Mouse (Mus musculus) myocyte (in vitro differentiated cells): Measurements from ENCODE around the gene Six5. TPM values are rescaled to one million over a fixed set of nuclear protein-coding genes. Genes with fewer than 3 reads are reported as not detected.
A peak's percentile ranks its signal among the peaks of the same experiment; 100 is the strongest.

ENCODE experiments used
- H3K27me3 ChIP-seq: one replicate; pipeline ENCODE4 v1.6.1; 2011; ENCODE audit not compliant: control insufficient read depth, insufficient read depth, insufficient read length
- H3K36me3 ChIP-seq: one replicate; pipeline ENCODE4 v1.6.1; 2011; ENCODE audit not compliant: control insufficient read depth, insufficient read depth
- H3K4me2 ChIP-seq: one replicate; pipeline ENCODE4 v1.6.1; 2011; ENCODE audit warnings: low read depth, control low read depth
- H3K4me3 ChIP-seq: one replicate; pipeline ENCODE4 v1.5.1; 2011; ENCODE audit warnings: mild to moderate bottlenecking, control low read depth, moderate library complexity
- H3K79me2 ChIP-seq: one replicate; pipeline ENCODE4 v1.6.1; 2011; ENCODE audit not compliant: control insufficient read depth, insufficient read depth
- H3ac ChIP-seq: one replicate; pipeline ENCODE4 v1.6.1; 2011; ENCODE audit not compliant: control insufficient read depth, insufficient read length
- E2F4 ChIP-seq: IDR thresholded peaks from one replicate; pipeline ENCODE4 v1.6.1; 2011; ENCODE audit warnings: mild to moderate bottlenecking, control low read depth, moderate library complexity; ENCODE audit not compliant: insufficient read depth
- MAX ChIP-seq: IDR thresholded peaks from one replicate; pipeline ENCODE4 v1.6.1; 2011; ENCODE audit warnings: low read depth, mild to moderate bottlenecking, control low read depth
- MYOD1 ChIP-seq, 3 experiments: IDR thresholded peaks; one replicate each; pipeline ENCODE4 v1.6.1; 2011; ENCODE audit warnings: control low read depth in 2 of 3, low read depth in 2 of 3, mild to moderate bottlenecking in 2 of 3, moderate library complexity in 1 of 3; ENCODE audit not compliant: insufficient read length in 2 of 3, control insufficient read depth in 1 of 3
- MYOG ChIP-seq, 3 experiments: IDR thresholded peaks; one replicate each; pipeline ENCODE4 v1.6.1; 2011; ENCODE audit warnings: control low read depth in 2 of 3, low read depth in 2 of 3, mild to moderate bottlenecking in 2 of 3; ENCODE audit not compliant: insufficient read length in 2 of 3, control insufficient read depth in 1 of 3, insufficient read depth in 1 of 3
- POLR2A ChIP-seq: IDR thresholded peaks from one replicate; pipeline ENCODE4 v1.6.1; 2011; ENCODE audit warnings: low read depth, mild to moderate bottlenecking, control low read depth, moderate library complexity; ENCODE audit not compliant: insufficient read length
- POLR2AphosphoS2 ChIP-seq: IDR thresholded peaks from one replicate; pipeline ENCODE4 v1.6.1; 2011; ENCODE audit warnings: low read depth, control low read depth; ENCODE audit not compliant: insufficient read length
- REST ChIP-seq: IDR thresholded peaks from one replicate; pipeline ENCODE4 v1.6.1; 2011; ENCODE audit warnings: mild to moderate bottlenecking, control low read depth, moderate library complexity; ENCODE audit not compliant: insufficient read depth, insufficient read length
- SRF ChIP-seq: IDR thresholded peaks from one replicate; pipeline ENCODE4 v1.6.1; 2011; ENCODE audit warnings: low read depth; ENCODE audit not compliant: control insufficient read depth, insufficient read length
- TCF12 ChIP-seq: IDR thresholded peaks from one replicate; pipeline ENCODE4 v1.6.1; 2011; ENCODE audit warnings: mild to moderate bottlenecking, control low read depth; ENCODE audit not compliant: poor library complexity, insufficient read depth, severe bottlenecking
- TCF3 ChIP-seq: IDR thresholded peaks from one replicate; pipeline ENCODE4 v1.6.1; 2011; ENCODE audit warnings: low read depth, control low read depth; ENCODE audit not compliant: insufficient read length
- USF1 ChIP-seq: IDR thresholded peaks from one replicate; pipeline ENCODE4 v1.6.1; 2011; ENCODE audit warnings: low read depth, mild to moderate bottlenecking, control low read depth, moderate library complexity
- polyA plus RNA-seq: library from polyadenylated mRNA; unstranded; fragments of >200 nt; fragmentation: generic; extraction: Trizol; gene quantifications from one replicate; pipeline ENCODE4 v1.2.1, GENCODE M21; 2012; ENCODE audit warnings: missing spikeins

Gene Six5
- polyA plus RNA-seq, 1 experiment = 1.6 TPM

DNA sequence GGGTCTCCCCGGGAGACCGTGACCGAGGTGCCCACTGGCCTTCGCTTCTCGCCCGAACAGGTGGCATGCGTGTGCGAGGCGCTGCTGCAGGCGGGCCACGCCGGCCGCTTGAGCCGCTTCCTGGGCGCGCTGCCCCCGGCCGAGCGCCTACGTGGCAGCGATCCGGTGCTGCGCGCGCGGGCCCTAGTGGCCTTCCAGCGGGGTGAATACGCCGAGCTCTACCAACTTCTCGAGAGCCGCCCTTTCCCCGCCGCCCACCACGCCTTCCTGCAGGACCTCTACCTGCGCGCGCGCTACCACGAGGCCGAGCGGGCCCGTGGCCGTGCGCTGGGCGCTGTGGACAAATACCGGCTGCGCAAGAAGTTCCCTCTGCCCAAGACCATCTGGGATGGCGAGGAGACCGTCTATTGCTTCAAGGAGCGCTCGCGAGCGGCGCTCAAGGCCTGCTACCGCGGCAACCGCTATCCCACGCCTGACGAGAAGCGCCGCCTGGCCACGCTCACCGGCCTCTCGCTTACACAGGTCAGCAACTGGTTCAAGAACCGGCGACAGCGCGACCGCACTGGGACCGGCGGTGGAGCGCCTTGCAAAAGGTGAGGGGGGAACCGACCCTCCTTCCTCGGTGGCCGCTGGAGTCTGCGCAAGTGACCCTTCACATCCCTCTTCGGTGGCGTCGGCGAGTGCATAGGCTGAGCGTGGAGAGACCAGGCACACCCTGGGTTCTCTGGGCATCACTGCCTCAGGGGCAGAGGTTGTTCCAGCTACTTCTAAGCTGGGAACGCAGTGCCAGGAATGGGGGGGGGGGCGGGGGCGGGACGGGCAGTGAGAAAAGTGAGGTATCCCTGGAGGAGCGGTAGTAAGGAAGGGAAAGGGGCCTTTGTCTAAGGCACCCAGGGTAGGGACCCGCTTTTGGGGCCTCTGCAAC is 694 bp downstream of the Six5 start:
- peak overlapping the region; percentile 88 for H3K4me2 ChIP-seq
- peak overlapping the region; percentile 34 for H3K4me3 ChIP-seq
- H3K36me3 ChIP-seq = peaks cover 4% of the 10 kb centered on the region
- H3ac ChIP-seq = peak overlapping the region; percentile 19
- no peaks in the 10 kb centered on the region for H3K79me2 ChIP-seq
- H3K27me3 ChIP-seq = no peaks in the 10 kb centered on the region
- TF ChIP-seq POLR2AphosphoS2 (peak; percentile 31), MAX (no peak), POLR2A (peak; percentile 29), MYOD1 (IDR thresholded peaks at IDR 0.05; ENCODE audit: control insufficient read depth in 1 of 3, insufficient read length in 2 of 3, low read depth in 2 of 3) (peak in 2 of 3 experiments; percentile 54 to 70), MYOG (IDR thresholded peaks at IDR 0.05; ENCODE audit: control insufficient read depth in 1 of 3, insufficient read depth in 1 of 3, insufficient read length in 2 of 3, low read depth in 2 of 3) (peak in 1 of 3 experiments; percentile 54)

DNA sequence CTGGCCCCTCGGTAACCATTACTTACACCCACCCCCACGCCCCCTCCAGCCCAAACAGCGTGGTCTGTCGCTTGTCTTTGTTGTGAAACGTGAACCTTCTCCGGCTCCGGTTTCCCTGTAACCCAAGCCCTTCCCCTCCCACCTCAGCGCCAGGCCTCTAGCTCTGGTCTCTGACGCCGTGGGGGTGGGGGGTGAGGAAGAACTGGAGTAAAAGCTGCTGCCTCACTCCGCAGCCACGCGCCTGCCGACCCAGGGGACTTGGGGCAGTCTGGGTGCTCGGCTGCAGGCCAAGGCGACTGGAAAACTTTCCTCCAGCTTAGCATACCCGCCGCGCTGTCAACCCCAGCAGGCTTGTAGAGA is 1.3 kb downstream of the Six5 start:
- peak; percentile 19 for TF ChIP-seq POLR2A
- TF ChIP-seq REST = no peak
- no peak for TF ChIP-seq E2F4
- peak in 1 of 3 experiments; percentile 2 for TF ChIP-seq MYOG (IDR thresholded peaks at IDR 0.05; ENCODE audit: control insufficient read depth in 1 of 3, insufficient read depth in 1 of 3, insufficient read length in 2 of 3, low read depth in 2 of 3)
- Histone ChIP-seq H3ac (peak overlapping the region; percentile 19), H3K79me2 (no peaks in the 10 kb centered on the region), H3K4me3 (peak overlapping the region; percentile 34), H3K36me3 (no peaks in the 10 kb centered on the region), H3K4me2 (peak overlapping the region; percentile 88), H3K27me3 (no peaks in the 10 kb centered on the region)

DNA sequence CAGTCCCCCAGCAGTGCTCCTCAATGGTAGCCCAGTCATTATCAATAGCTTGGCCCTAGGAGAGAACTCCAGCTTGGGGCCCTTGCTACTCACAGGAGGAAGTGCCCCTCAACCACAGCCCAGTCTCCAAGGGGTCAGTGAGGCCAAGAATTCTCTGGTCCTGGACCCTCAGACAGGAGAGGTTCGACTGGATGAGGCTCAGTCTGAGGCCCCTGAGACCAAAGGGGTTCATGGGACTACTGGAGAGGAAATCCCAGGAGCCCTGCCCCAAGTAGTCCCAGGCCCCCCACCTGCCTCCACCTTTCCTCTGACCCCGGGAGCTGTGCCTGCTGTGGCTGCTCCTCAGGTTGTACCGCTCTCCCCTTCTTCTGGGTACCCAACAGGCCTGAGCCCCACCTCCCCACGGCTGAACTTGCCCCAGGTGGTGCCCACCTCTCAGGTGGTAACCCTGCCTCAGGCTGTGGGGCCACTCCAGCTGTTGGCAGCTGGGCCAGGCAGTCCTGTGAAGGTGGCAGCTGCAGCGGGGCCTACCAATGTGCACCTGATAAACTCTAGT is 2.1 kb downstream of the Six5 start:
- H3K36me3 ChIP-seq = no peaks in the 10 kb centered on the region
- H3ac ChIP-seq = no peak overlapping the region
- H3K4me3 ChIP-seq = peak overlapping the region; percentile 34
- H3K4me2 ChIP-seq = peak overlapping the region; percentile 88
- no peaks in the 10 kb centered on the region for H3K79me2 ChIP-seq
- TF ChIP-seq USF1 (no peak), POLR2A (no peak)
- H3K27me3 ChIP-seq = no peaks in the 10 kb centered on the region

DNA sequence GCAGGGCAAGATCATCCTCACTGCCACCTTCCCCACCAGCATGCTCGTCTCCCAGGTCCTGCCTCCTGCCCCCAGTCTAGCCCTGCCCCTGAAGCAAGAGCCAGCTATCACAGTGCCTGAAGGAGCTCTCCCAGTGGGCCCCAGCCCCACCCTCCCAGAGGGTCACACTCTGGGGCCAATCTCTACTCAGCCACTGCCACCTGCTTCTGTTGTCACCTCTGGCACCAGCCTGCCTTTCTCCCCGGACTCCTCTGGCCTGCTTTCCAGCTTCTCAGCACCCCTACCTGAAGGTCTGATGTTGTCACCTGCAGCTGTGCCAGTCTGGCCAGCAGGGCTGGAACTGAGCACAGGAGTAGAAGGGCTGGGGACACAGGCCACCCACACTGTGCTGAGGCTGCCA is 2.8 kb downstream of the Six5 start:
- no peaks in the 10 kb centered on the region for H3K79me2 ChIP-seq
- no peaks in the 10 kb centered on the region for H3K27me3 ChIP-seq
- H3K4me2 ChIP-seq = no peak overlapping the region
- TF ChIP-seq MAX (no peak), TCF3 (no peak), TCF12 (no peak), E2F4 (no peak), MYOG (IDR thresholded peaks at IDR 0.05; ENCODE audit: control insufficient read depth in 1 of 3, insufficient read depth in 1 of 3, insufficient read length in 2 of 3, low read depth in 2 of 3) (no peak), REST (no peak), POLR2A (no peak), MYOD1 (IDR thresholded peaks at IDR 0.05; ENCODE audit: control insufficient read depth in 1 of 3, insufficient read length in 2 of 3, low read depth in 2 of 3) (no peak), SRF (no peak), USF1 (no peak)
- no peaks in the 10 kb centered on the region for H3K36me3 ChIP-seq
- H3K4me3 ChIP-seq = no peak overlapping the region
- H3ac ChIP-seq = no peak overlapping the region

DNA sequence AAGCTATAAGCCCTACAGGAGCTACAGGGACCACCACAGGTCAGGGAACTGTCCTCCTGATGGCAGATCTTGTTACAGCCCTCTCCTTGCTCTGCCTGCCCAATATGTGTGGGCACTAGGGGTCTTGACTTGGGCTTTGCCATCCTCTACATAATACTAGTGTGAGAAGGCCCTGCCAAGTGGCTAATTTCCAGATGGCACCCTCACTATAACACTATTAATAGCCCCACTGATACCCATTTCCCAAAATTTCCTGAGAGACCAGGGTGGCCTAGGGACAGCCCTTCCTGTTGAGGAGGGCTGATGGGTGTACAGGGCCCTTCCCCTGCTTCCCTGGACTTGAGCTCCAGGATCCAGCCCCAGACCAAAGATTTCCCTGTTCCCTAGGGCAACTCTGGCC is 3.5 kb downstream of the Six5 start:
- Histone ChIP-seq H3K4me2 (no peak overlapping the region), H3K79me2 (no peaks in the 10 kb centered on the region), H3ac (no peak overlapping the region), H3K4me3 (no peak overlapping the region), H3K36me3 (no peaks in the 10 kb centered on the region), H3K27me3 (no peaks in the 10 kb centered on the region)
- TF ChIP-seq MAX (no peak), E2F4 (no peak), SRF (no peak), TCF3 (no peak), TCF12 (no peak), POLR2AphosphoS2 (no peak), REST (no peak), POLR2A (no peak), MYOD1 (IDR thresholded peaks at IDR 0.05; ENCODE audit: control insufficient read depth in 1 of 3, insufficient read length in 2 of 3, low read depth in 2 of 3) (no peak), USF1 (no peak), MYOG (IDR thresholded peaks at IDR 0.05; ENCODE audit: control insufficient read depth in 1 of 3, insufficient read depth in 1 of 3, insufficient read length in 2 of 3, low read depth in 2 of 3) (no peak)
